Mouse (Mus musculus): ENCODE data around the gene Fbp1. TPM values are rescaled to one million over a fixed set of nuclear protein-coding genes. Genes with fewer than 3 reads are reported as not detected.

Fbp1 gene
- polyA plus RNA-seq, 1 experiment, result not detected

DNA sequence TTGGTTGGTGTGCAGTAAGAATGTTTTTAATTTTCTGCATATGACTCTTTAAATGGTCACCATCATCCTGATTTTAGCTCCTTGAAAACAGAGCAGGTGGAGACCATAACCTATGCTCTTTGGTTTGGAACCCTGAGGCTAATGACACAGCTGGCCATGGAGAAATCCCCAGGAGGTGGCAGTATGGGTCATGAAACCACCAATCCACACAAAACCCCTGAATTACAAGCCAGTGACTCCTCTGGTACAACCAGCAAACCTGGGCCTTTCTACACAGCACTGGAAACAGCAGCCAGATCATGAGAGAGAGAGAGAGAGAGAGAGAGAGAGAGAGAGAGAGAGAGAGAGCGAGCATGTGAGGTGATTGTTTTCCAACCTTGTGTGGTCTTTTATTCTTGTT, 38.4 kb upstream of the Fbp1 start:
- Histone ChIP-seq H3ac (ENCODE audit: control insufficient read depth, insufficient read length) (no peak overlapping the region), H3K4me3 (no peak overlapping the region), H3K79me2 (ENCODE audit: control insufficient read depth, insufficient read depth) (no peaks in the 10 kb centered on the region), H3K4me2 (ENCODE audit: low read depth) (no peak overlapping the region), H3K36me3 (ENCODE audit: control insufficient read depth, insufficient read depth) (no peaks in the 10 kb centered on the region), H3K27me3 (ENCODE audit: control insufficient read depth, insufficient read depth, insufficient read length) (no peaks in the 10 kb centered on the region)
- no peak for TF ChIP-seq POLR2A (IDR thresholded peaks at IDR 0.05; ENCODE audit: insufficient read length, low read depth)
- no peak for TF ChIP-seq POLR2AphosphoS2 (IDR thresholded peaks at IDR 0.05; ENCODE audit: insufficient read length, low read depth)
- no peak for TF ChIP-seq MAX (IDR thresholded peaks at IDR 0.05; ENCODE audit: low read depth)
- TF ChIP-seq USF1 (IDR thresholded peaks at IDR 0.05; ENCODE audit: low read depth), result no peak
- TF ChIP-seq E2F4 (IDR thresholded peaks at IDR 0.05; ENCODE audit: insufficient read depth), result no peak
- TF ChIP-seq CEBPB (IDR thresholded peaks at IDR 0.05; ENCODE audit: insufficient read depth, poor library complexity, severe bottlenecking), result no peak
- TF ChIP-seq SRF (IDR thresholded peaks at IDR 0.05; ENCODE audit: control insufficient read depth, insufficient read length, low read depth), result no peak
- no peak for TF ChIP-seq TCF3 (IDR thresholded peaks at IDR 0.05; ENCODE audit: insufficient read length, low read depth)
- no peak for TF ChIP-seq MYOD1 (IDR thresholded peaks at IDR 0.05; ENCODE audit: control insufficient read depth in 1 of 3, insufficient read length in 2 of 3, low read depth in 2 of 3)

GRCm38 (mm10) chr13:62923182-62923581, 35.1 kb upstream of the Fbp1 start:
- Histone ChIP-seq H3K36me3 (ENCODE audit: control insufficient read depth, insufficient read depth) (no peaks in the 10 kb centered on the region), H3K4me3 (no peak overlapping the region), H3K27me3 (ENCODE audit: control insufficient read depth, insufficient read depth, insufficient read length) (no peaks in the 10 kb centered on the region), H3K4me2 (ENCODE audit: low read depth) (no peak overlapping the region), H3ac (ENCODE audit: control insufficient read depth, insufficient read length) (no peak overlapping the region), H3K79me2 (ENCODE audit: control insufficient read depth, insufficient read depth) (no peaks in the 10 kb centered on the region)
- no peak for TF ChIP-seq REST (IDR thresholded peaks at IDR 0.05; ENCODE audit: insufficient read depth, insufficient read length)

GRCm38 (mm10) chr13:62922645-62923044, 34.6 kb upstream of the Fbp1 start:
- TF ChIP-seq CEBPB (IDR thresholded peaks at IDR 0.05; ENCODE audit: insufficient read depth, poor library complexity, severe bottlenecking) (no peak), SRF (IDR thresholded peaks at IDR 0.05; ENCODE audit: control insufficient read depth, insufficient read length, low read depth) (no peak), USF1 (IDR thresholded peaks at IDR 0.05; ENCODE audit: low read depth) (no peak), POLR2A (IDR thresholded peaks at IDR 0.05; ENCODE audit: insufficient read length, low read depth) (no peak), POLR2AphosphoS2 (IDR thresholded peaks at IDR 0.05; ENCODE audit: insufficient read length, low read depth) (no peak), TCF3 (IDR thresholded peaks at IDR 0.05; ENCODE audit: insufficient read length, low read depth) (no peak), MYOG (IDR thresholded peaks at IDR 0.05; ENCODE audit: control insufficient read depth in 1 of 3, insufficient read depth in 1 of 3, insufficient read length in 2 of 3, low read depth in 2 of 3) (no peak), REST (IDR thresholded peaks at IDR 0.05; ENCODE audit: insufficient read depth, insufficient read length) (no peak), MAX (IDR thresholded peaks at IDR 0.05; ENCODE audit: low read depth) (no peak), MYOD1 (IDR thresholded peaks at IDR 0.05; ENCODE audit: control insufficient read depth in 1 of 3, insufficient read length in 2 of 3, low read depth in 2 of 3) (no peak), E2F4 (IDR thresholded peaks at IDR 0.05; ENCODE audit: insufficient read depth) (no peak), TCF12 (IDR thresholded peaks at IDR 0.05; ENCODE audit: insufficient read depth, poor library complexity, severe bottlenecking) (no peak)
- Histone ChIP-seq H3K79me2 (ENCODE audit: control insufficient read depth, insufficient read depth) (no peaks in the 10 kb centered on the region), H3K4me3 (no peak overlapping the region), H3K36me3 (ENCODE audit: control insufficient read depth, insufficient read depth) (no peaks in the 10 kb centered on the region), H3K4me2 (ENCODE audit: low read depth) (no peak overlapping the region), H3K27me3 (ENCODE audit: control insufficient read depth, insufficient read depth, insufficient read length) (no peaks in the 10 kb centered on the region), H3ac (ENCODE audit: control insufficient read depth, insufficient read length) (no peak overlapping the region)

DNA sequence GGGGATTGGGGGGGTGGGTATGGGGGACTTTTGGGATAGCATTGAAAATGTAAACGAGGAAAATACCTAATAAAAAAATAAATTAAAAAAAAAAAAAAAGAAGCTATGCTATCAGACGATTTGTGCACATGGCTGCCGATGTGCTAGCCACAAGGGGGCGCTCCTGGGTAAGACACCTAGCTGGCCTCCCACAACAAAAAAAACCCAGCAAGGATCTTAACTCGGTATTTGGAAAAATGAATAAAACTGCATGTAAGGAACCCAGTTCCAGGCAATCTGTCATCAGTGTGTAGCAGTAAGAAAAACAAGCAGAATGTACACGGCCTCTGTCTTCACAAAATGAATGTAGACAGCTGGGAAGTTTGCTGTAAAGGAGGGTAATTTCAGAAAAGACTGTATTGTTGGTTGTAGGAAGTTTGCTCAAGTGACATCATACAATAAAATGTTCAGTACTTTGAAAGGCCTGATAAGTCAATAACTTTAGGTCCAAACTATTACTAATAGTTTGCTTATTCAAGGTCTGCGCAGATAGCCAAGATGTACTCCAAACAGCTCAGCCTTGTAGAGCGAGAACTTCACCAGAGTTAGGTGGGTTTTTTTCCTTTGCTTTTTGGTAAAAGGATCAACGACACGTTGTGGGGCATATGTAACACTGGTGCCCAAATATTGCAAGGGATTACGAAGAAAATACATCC, 31.7 kb upstream of the Fbp1 start:
- Histone ChIP-seq H3K79me2 (ENCODE audit: control insufficient read depth, insufficient read depth) (no peaks in the 10 kb centered on the region), H3K4me2 (ENCODE audit: low read depth) (no peak overlapping the region), H3K36me3 (ENCODE audit: control insufficient read depth, insufficient read depth) (no peaks in the 10 kb centered on the region), H3ac (ENCODE audit: control insufficient read depth, insufficient read length) (no peak overlapping the region), H3K27me3 (ENCODE audit: control insufficient read depth, insufficient read depth, insufficient read length) (no peaks in the 10 kb centered on the region), H3K4me3 (no peak overlapping the region)
- TF ChIP-seq MYOG (IDR thresholded peaks at IDR 0.05; ENCODE audit: control insufficient read depth in 1 of 3, insufficient read depth in 1 of 3, insufficient read length in 2 of 3, low read depth in 2 of 3) (no peak), MYOD1 (IDR thresholded peaks at IDR 0.05; ENCODE audit: control insufficient read depth in 1 of 3, insufficient read length in 2 of 3, low read depth in 2 of 3) (no peak), MAX (IDR thresholded peaks at IDR 0.05; ENCODE audit: low read depth) (no peak), E2F4 (IDR thresholded peaks at IDR 0.05; ENCODE audit: insufficient read depth) (no peak), TCF12 (IDR thresholded peaks at IDR 0.05; ENCODE audit: insufficient read depth, poor library complexity, severe bottlenecking) (no peak), SRF (IDR thresholded peaks at IDR 0.05; ENCODE audit: control insufficient read depth, insufficient read length, low read depth) (no peak), REST (IDR thresholded peaks at IDR 0.05; ENCODE audit: insufficient read depth, insufficient read length) (no peak), CEBPB (IDR thresholded peaks at IDR 0.05; ENCODE audit: insufficient read depth, poor library complexity, severe bottlenecking) (no peak), USF1 (IDR thresholded peaks at IDR 0.05; ENCODE audit: low read depth) (no peak), TCF3 (IDR thresholded peaks at IDR 0.05; ENCODE audit: insufficient read length, low read depth) (no peak), POLR2AphosphoS2 (IDR thresholded peaks at IDR 0.05; ENCODE audit: insufficient read length, low read depth) (no peak), POLR2A (IDR thresholded peaks at IDR 0.05; ENCODE audit: insufficient read length, low read depth) (no peak)

- H3ac ChIP-seq (ENCODE audit: control insufficient read depth, insufficient read length), result no peak overlapping the region
- TF ChIP-seq E2F4 (IDR thresholded peaks at IDR 0.05; ENCODE audit: insufficient read depth), result no peak
- TF ChIP-seq CEBPB (IDR thresholded peaks at IDR 0.05; ENCODE audit: insufficient read depth, poor library complexity, severe bottlenecking), result no peak
- H3K79me2 ChIP-seq (ENCODE audit: control insufficient read depth, insufficient read depth), result no peaks in the 10 kb centered on the region
- H3K4me2 ChIP-seq (ENCODE audit: low read depth), result no peak overlapping the region
- no peaks in the 10 kb centered on the region for H3K36me3 ChIP-seq (ENCODE audit: control insufficient read depth, insufficient read depth)
- no peaks in the 10 kb centered on the region for H3K27me3 ChIP-seq (ENCODE audit: control insufficient read depth, insufficient read depth, insufficient read length)
- no peak overlapping the region for H3K4me3 ChIP-seq
Observed at GRCm38 (mm10) chr13:62917416-62918110, 29.5 kb upstream of the Fbp1 start.

All from myocyte (in vitro differentiated cells).